Mouse (Mus musculus) lung, adult 2 months (tissue): ENCODE measurements at regions not wholly inside any gene's neighbourhood (a gene's known extent, or its start where the extent isn't known, plus 50 kb on each side); places are given as distances from the start of the nearest gene placed in this dataset.

ENCODE experiments used
- CTCF ChIP-seq: fragments of 200-500 bp; IDR thresholded peaks from 2 replicates; pipeline ENCODE4 v1.5.1; 2011; ENCODE audit warnings: mild to moderate bottlenecking, low read length, control low read depth; ENCODE audit not compliant: insufficient read depth
- POLR2A ChIP-seq: fragments of 200-500 bp; IDR thresholded peaks from 2 replicates; pipeline ENCODE4 v1.6.1; 2011; ENCODE audit warnings: low read depth, mild to moderate bottlenecking, control low read depth, low read length, borderline replicate concordance; ENCODE audit errors: extremely low read depth

- TF ChIP-seq POLR2A (no peak), CTCF (no peak)
Measured at GRCm38 (mm10) chr3:136508575-136508974, 161.3 kb upstream of the Ppp3ca start.
